Mouse (Mus musculus) lung, postnatal 25 days (tissue): ENCODE results near the gene Col23a1.
A peak's percentile ranks its signal among the peaks of the same experiment; 100 is the strongest.

Experiments
- DNase-seq: peaks from one replicate; pipeline ENCODE4 v3.0.0; 2022; ENCODE audit warnings: low spot score

Gene Col23a1

DNA sequence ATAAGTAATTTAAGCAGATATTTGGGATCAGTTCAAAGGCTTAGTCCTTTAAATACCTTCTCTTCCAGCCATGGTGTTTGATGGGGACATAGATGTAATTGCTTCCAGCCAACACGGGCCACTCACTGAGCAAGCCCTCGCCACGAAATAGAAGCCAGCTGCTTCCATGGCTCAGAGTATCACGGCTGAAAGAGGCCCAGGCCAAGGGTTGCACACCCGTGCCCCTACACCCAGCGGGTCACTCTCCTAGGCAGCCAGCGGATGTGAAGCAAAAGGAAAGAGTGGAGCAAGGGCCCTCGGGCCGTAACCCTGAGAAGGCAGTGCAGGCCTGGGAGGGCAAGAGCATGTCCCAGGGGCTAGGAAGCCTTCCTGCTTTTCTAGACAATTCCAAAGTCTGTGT is 252.7 kb downstream of the Col23a1 start:
- DNase-seq = peak; percentile 52

- no peak for DNase-seq
Measured at GRCm38 (mm10) chr11:51543487-51544050, 253.8 kb downstream of the Col23a1 start.

GRCm38 (mm10) chr11:51544413-51544812 is 254.7 kb downstream of the Col23a1 start:
- no peak for DNase-seq

GRCm38 (mm10) chr11:51545811-51546210 is 256.1 kb downstream of the Col23a1 start:
- no peak for DNase-seq

DNA sequence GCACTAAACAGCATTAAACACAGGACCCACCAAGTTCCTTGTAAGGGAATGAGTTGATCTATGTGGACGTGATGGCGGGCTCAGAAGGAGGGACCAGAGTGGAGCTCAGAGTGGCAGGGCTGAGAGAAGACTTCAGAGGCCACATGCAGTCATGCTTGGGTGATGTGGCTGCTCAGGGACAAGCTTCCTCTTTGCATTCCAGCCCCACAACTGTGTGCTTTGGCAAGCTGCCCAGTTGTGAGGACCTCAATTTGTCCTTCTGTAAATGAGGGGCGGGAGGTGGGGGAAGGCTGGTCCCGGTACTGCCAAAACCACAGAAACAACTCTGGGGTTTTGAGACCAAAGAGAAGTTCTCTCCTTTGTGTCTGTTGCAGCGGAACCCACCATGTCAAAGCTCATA is 261.5 kb downstream of the Col23a1 start:
- DNase-seq = peak; percentile 16

DNA sequence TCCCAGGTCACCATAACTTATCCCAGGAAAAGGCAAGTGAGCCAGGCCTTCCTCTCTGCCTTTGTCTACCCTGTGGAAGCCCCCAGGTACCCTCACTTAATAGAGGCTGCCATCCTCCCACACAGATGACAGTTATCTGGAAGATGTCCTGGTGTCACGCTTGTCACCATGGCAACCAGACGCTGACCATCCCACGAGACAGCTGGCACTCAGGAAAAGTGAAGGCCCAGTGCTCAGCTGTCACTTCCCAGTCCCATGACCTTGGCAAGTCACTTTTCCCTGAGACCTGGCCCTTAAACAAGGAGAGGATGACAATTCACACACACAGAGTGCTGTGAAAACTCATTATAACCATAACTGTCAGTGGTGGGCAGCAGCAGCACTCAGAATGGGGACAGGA is 262.4 kb downstream of the Col23a1 start:
- DNase-seq = no peak

GRCm38 (mm10) chr11:51554590-51554989 is 264.9 kb downstream of the Col23a1 start:
- DNase-seq = no peak

DNA sequence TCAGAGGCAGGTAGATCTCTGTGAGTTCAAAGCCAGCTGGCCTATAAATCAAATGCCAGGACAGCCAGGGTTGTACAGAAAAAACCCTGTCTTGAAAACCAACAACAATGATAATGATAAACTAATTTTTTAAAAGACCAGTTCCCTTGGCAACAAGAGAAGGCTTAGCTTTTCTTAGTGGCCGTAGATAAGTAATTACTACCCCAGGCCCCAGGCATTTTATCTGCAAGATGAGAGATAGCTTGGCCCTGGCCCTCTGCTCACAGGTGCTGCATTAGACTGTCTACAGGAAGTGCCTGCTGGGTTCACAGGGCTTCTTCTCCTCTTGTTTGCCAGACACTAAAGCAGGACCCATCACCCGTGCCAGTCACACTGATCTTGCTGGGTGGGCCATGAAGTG is 265.3 kb downstream of the Col23a1 start:
- no peak for DNase-seq

GRCm38 (mm10) chr11:51563276-51563675 is 273.6 kb downstream of the Col23a1 start:
- DNase-seq = no peak

DNA sequence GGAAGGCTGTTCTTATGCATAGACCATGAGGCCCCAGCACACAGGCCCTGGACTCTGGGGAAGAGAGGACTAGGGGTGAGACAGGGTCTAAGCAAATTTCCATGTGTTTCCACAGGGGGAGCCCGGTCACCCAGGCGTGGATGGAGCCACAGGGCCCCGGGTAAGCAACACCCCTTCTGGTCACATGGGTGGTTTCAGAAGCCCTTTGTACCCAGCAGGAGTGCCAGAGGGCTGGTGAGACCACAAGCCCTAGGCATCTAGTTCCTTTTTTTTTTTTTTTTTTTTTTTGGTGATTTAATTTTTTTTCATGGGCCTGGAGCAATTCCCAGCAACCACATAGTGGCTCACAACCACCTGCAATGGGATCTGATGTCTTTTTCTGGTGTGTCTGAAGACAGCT is 275.3 kb downstream of the Col23a1 start:
- DNase-seq = no peak

- no peak for DNase-seq
Measured at GRCm38 (mm10) chr11:51565951-51566350, 276.2 kb downstream of the Col23a1 start.

DNA sequence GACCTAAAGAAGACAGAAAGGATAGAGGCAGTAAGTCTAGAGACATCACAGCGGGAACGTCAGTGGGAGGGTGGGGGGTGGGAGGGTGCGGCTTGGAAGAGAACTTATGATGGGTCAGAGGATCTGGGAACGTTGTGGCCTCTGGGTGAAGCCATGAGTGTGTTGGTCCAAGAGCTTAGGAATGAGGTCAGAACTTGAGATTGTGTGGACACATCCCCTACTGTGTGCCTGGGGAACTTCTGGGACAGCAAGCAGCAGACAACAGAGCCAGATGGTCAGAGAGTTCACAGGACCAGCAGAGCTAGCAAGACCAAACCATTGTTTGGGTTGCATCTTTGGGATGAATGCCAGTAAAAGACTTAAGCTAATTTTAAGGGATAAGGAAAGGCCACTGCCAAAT is 279.1 kb downstream of the Col23a1 start:
- DNase-seq = no peak

DNA sequence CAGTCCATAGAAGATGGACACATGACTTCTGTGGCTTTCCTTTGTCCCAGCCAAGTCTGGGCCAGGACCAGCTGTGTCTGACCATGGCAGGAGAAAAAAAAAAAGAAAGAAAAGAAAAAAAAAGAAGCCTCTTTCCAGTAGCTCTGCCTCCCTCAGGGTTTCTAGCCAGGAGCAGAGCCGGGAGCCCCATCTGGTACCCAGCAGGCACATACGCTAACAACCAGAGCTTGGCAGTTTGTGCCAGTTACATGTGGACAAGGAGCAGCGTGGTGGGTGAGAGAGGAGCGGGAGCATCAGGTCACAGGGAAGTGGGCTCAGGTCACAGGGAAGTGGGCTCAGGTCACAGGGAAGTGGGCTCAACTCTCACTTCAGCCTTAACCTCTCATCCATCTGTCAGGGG is 286.7 kb downstream of the Col23a1 start:
- no peak for DNase-seq

GRCm38 (mm10) chr11:51577587-51577986 is 287.9 kb downstream of the Col23a1 start:
- DNase-seq = no peak

DNA sequence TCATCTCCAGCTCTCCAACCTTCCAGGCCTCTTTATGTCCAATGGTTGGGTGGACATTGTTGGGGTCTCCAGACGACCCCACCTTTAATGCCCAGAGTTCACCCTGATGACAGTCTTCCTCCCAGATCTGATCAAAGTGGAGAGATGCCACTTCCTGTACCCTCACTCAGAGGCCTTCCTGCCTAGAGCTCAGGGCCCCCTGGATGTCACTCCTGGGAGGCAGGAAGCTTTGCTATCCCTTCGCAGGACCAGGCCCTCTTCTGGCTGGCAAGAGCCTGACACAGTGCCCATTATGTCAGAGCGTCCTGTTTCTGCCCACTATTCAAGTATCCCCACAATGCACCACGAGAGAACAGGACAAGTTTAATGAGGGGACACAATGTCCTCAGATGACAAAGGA is 289.3 kb downstream of the Col23a1 start:
- no peak for DNase-seq

DNA sequence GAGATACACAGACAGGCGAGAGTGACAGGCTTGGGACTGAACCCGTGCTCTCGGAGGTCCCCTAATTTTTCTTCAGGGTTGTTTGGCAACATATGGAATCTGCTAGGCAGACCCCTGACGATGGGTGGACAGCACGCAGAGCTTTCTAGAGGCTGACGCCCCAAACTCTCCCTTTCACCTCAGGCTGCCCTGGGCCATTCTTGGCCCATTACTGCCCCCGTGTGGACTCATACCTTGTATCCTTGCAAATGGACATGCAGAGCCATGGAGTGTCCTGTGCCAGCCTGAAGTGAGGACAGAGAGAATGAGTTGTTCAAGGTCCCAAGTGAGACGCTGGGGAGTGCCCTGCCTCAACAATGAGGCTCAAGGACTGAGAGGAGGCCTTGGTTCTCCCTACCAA is 293.0 kb downstream of the Col23a1 start:
- peak; percentile 85 for DNase-seq

- DNase-seq = no peak
Measured at GRCm38 (mm10) chr11:51584057-51584430, 294.3 kb downstream of the Col23a1 start.

- DNase-seq = peak; percentile 98
Measured at GRCm38 (mm10) chr11:51584431-51585248, 294.9 kb downstream of the Col23a1 start, which contains the start of gene Phykpl. TSS of gene Phykpl (plus strand) at chr11:51584757.

DNA sequence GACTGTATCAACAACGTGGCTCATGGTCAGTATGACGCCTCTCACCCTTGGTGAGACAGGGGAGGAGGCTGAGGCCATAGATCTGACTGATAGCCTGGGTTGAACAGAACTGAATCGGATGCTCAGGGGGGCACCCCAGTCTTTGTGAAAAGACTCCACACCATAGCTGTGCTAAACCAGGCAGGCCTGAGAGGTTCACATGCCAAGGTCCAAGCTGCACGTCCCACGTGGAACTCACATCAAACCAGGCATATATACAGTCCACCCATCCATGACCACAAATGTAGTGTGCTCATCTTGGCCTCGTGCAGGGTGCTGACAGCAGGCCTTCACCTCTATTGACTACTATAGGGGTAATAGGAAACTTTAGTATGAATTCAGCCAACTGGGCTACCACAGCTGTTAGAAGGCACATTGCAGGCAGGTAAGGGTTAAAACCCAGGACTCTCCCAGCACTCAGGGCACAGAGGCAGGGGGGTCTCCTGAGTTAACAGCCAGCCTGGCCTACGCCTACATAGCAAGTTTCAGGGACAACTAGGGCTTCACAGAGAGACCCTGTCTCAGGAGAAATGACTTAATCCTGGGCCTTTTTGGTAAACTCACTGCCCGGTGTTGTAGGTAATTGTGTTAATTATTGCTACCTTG is 296.0 kb downstream of the Col23a1 start:
- DNase-seq = no peak

GRCm38 (mm10) chr11:51586411-51586810 is 296.7 kb downstream of the Col23a1 start:
- DNase-seq = no peak

- no peak for DNase-seq
Measured at GRCm38 (mm10) chr11:51587059-51587458, 297.3 kb downstream of the Col23a1 start.

- no peak for DNase-seq
Measured at GRCm38 (mm10) chr11:51588833-51589232, 299.1 kb downstream of the Col23a1 start.

GRCm38 (mm10) chr11:51590002-51590401 is 300.3 kb downstream of the Col23a1 start:
- DNase-seq = no peak
